Mouse (Mus musculus): ENCODE results near the gene Rora.

Rora gene

GRCm38 (mm10) chr9:68688151-68688550 lies 34.6 kb downstream of the Rora start:
- no peak for DNase-seq (ENCODE audit: extremely low spot score, low spot score)

GRCm38 (mm10) chr9:68689351-68689750 lies 35.8 kb downstream of the Rora start:
- peak; percentile 30 for DNase-seq (ENCODE audit: extremely low spot score, low spot score)

- no peak for DNase-seq (ENCODE audit: extremely low spot score, low spot score)
Observed at GRCm38 (mm10) chr9:68694889-68695495, 41.4 kb downstream of the Rora start.

- DNase-seq (ENCODE audit: extremely low spot score, low spot score) = peak; percentile 22
Observed at GRCm38 (mm10) chr9:68695496-68695969, 41.9 kb downstream of the Rora start.

GRCm38 (mm10) chr9:68696425-68696956 lies 42.9 kb downstream of the Rora start:
- DNase-seq (ENCODE audit: extremely low spot score, low spot score) = no peak

- no peak for DNase-seq (ENCODE audit: extremely low spot score, low spot score)
Observed at GRCm38 (mm10) chr9:68699341-68699740, 45.8 kb downstream of the Rora start.

GRCm38 (mm10) chr9:68699856-68700255 lies 46.3 kb downstream of the Rora start:
- DNase-seq (ENCODE audit: extremely low spot score, low spot score) = no peak

GRCm38 (mm10) chr9:68707636-68708035 lies 54.0 kb downstream of the Rora start:
- no peak for DNase-seq (ENCODE audit: extremely low spot score, low spot score)

- DNase-seq (ENCODE audit: extremely low spot score, low spot score) = no peak
Observed at GRCm38 (mm10) chr9:68709232-68709631, 55.6 kb downstream of the Rora start.

- no peak for DNase-seq (ENCODE audit: extremely low spot score, low spot score)
Observed at GRCm38 (mm10) chr9:68710893-68711654, 57.5 kb downstream of the Rora start.

GRCm38 (mm10) chr9:68716961-68717360 lies 63.4 kb downstream of the Rora start:
- peak; percentile 53 for DNase-seq (ENCODE audit: extremely low spot score, low spot score)

GRCm38 (mm10) chr9:68718427-68718826 lies 64.8 kb downstream of the Rora start:
- DNase-seq (ENCODE audit: extremely low spot score, low spot score) = no peak

- no peak for DNase-seq (ENCODE audit: extremely low spot score, low spot score)
Observed at GRCm38 (mm10) chr9:68719286-68719685, 65.7 kb downstream of the Rora start.

- DNase-seq (ENCODE audit: extremely low spot score, low spot score) = no peak
Observed at GRCm38 (mm10) chr9:68724636-68725285, 71.2 kb downstream of the Rora start.

GRCm38 (mm10) chr9:68727166-68727855 lies 73.7 kb downstream of the Rora start:
- DNase-seq (ENCODE audit: extremely low spot score, low spot score) = no peak

GRCm38 (mm10) chr9:68731438-68731837 lies 77.9 kb downstream of the Rora start:
- DNase-seq (ENCODE audit: extremely low spot score, low spot score) = no peak

- no peak for DNase-seq (ENCODE audit: extremely low spot score, low spot score)
Observed at GRCm38 (mm10) chr9:68732929-68733328, 79.3 kb downstream of the Rora start.

GRCm38 (mm10) chr9:68735886-68736285 lies 82.3 kb downstream of the Rora start:
- DNase-seq (ENCODE audit: extremely low spot score, low spot score) = no peak

- DNase-seq (ENCODE audit: extremely low spot score, low spot score) = no peak
Observed at GRCm38 (mm10) chr9:68737197-68737736, 83.7 kb downstream of the Rora start.

- no peak for DNase-seq (ENCODE audit: extremely low spot score, low spot score)
Observed at GRCm38 (mm10) chr9:68745931-68746646, 92.5 kb downstream of the Rora start.

GRCm38 (mm10) chr9:68756976-68757375 lies 103.4 kb downstream of the Rora start:
- no peak for DNase-seq (ENCODE audit: extremely low spot score, low spot score)
